Mouse (Mus musculus) C2C12 (cell line): ENCODE data around the gene Hbs1l.

Experiments used
- CTCF ChIP-seq: IDR thresholded peaks from one replicate; pipeline ENCODE4 v1.5.1; 2011; ENCODE audit not compliant: control insufficient read depth, insufficient read depth, insufficient read length
- MAX ChIP-seq: IDR thresholded peaks from one replicate; pipeline ENCODE4 v1.6.1; 2011; ENCODE audit warnings: mild to moderate bottlenecking, control low read depth

DNA sequence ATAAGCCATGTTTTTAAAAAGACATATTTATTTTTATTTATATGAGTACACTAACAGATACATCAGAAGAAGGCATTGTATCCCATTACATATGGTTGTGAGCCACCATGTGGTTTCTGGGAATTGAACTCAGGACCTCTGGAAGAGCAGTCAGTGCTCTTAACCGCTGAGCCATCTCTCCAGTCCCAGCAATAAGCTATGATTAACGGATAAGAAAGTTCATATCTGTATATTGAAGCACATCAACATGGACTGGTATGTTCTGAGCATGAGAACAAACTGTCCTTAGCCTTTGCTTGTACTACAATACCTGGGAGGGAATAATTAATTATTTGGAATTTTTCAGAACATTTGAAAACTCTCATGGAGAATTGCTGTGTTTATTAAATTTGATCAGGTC is 25.9 kb upstream of the Hbs1l start:
- no peak for TF ChIP-seq CTCF
- TF ChIP-seq MAX, result no peak
